Mouse (Mus musculus) activated CD4-positive, CD25-positive, alpha-beta regulatory T cell, adult 4 months (primary cell): ENCODE measurements at regions not wholly inside any gene's neighbourhood (a gene's known extent, or its start where the extent isn't known, plus 50 kb on each side); places are given as distances from the start of the nearest gene placed in this dataset.

ENCODE experiments used
- ATAC-seq: one replicate; pipeline ENCODE4 v1.8.0; 2017

DNA sequence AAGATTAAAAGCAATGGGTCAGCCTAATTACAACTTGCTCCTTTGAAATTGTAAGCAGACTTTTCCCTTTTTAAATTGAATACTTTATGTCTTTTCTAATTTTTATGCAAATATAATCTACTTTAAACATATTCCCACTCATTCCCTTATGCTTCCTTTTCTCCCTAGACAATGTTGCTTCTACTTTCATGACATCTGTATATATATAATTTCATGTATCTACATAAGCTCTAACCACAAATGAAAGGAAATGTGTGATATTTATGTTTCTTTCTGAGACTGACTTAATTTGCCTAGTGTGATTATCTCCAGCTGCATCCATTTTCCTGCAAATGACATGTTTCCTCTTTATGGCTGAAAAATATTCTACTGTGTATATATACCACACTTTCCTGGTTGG is 77.9 kb upstream of the Nampt start:
- no peak for ATAC-seq

DNA sequence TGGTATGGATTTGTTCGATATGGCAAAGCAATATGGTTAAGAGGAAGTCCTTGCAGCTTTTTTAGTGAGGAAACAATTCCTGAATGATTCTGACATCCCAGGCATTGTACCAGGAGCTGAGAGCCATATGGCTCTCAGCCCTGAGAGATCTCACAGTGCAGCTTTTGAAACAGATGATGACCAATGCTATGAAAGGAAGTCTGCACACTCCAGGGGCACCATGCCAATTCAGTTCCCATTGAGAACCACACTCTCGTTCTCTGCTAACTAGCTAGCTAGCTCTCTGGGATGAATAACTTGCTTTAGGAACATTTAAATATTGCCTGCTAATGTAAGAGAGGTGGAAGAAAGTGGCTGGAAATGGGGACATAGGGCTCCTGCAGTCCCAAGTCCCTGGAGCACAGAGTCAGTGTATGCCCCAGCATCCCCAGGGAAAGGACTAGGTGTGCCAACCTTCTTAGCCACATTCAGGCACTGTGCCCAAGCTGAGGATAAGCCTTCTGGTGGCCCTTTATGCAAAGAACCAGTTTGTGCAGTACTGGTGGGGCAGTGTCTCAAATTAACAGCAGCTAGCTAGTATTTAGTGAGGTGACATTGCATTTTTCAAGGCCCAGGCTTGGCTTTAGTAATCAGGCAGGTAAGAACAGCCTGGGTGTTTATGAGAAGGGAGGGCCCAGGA is 61.8 kb upstream of the Nampt start:
- no peak for ATAC-seq

DNA sequence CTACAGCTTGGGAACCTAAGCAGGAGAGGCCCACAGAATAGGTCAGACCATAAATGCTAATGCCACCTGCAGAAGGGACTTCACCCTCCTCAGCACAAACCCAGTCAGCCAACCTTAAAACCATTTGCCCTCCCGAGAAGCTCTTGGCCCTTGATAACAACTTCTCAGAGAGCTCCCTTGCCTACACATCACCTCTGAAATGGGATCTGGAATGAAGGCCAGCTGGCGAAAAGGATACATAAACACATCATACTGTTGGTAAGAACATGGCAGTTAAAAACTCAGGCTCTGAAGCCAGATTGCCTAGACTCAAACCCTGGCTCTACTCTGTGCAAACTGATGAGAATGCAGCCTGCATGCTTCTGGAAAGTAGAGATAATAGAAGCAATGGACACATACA is 61.2 kb upstream of the Nampt start:
- no peak for ATAC-seq

DNA sequence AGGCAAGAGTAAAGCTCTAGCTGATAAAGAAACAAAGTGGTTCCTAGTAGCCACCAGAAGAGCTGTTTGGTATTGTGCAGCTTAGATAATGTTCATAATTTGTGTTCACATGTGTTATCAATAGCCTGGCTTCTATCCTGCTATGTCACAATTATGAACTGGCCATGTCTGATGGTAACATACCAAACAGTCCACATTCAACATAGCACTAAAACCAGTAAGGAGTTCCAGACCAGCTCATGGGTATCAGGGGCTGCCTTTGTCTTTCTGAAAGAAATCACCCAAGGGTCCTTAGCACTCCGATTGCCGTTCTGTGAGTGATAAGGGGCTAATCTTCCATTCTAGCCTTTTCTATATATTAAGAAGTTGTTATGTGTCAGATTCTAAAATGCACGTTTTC is 58.7 kb upstream of the Nampt start:
- ATAC-seq = no peak

DNA sequence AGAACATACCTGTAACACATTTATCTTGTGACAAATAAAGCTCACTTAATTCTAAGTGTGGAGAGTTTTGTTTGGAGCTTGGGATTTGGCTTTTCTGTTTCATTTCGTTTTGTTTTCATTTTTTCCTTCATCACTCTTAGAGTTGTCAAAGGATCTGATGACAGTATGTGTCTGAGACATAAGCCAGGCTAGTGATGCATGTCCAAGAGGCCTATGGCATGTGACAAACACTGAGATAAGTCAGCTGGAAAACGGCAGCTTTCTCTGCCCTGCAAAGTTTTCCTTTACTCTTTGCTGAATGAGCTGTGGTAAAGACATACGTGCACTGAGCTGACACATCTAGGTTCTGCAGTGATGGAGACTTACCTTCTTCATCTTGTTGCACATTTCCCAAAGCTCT is 58.3 kb upstream of the Nampt start:
- ATAC-seq = no peak

DNA sequence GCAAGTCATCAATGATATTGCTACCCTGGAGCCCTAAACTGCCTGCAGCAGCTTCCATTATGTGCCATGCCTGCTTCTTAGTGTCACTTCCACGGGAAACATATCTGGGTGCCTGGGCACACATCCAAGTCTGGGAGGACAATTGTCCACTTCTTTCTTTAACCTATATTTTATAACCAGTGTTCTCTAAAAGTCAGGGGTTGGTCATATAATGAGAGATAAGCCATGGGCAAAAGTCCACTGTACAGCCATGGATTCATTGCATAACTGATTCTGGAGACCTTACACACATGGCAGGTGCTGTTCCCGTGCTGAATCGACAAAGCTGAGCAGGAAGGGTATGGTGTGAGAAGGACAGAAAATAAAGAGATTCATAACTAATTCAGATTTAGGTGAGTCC is 55.1 kb upstream of the Nampt start:
- ATAC-seq = no peak

DNA sequence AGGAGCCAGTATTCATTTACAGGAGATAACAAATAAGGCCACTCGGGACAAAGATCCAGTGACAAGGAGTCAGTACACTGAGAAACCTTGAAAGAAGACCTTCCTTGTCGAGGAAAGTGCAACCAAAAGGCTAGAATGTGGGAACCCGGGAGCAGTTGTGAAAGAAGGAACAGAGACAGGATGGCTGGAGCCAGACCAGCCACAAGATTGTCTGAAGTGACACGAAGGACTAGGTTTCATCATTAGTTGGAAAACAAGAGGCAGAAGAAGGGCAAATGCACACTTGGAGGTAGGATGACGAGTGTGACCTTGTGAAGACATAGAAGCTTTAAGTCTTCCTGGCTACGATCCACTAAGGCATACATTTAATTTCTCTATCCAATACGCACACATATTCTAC is 54.6 kb upstream of the Nampt start:
- no peak for ATAC-seq

DNA sequence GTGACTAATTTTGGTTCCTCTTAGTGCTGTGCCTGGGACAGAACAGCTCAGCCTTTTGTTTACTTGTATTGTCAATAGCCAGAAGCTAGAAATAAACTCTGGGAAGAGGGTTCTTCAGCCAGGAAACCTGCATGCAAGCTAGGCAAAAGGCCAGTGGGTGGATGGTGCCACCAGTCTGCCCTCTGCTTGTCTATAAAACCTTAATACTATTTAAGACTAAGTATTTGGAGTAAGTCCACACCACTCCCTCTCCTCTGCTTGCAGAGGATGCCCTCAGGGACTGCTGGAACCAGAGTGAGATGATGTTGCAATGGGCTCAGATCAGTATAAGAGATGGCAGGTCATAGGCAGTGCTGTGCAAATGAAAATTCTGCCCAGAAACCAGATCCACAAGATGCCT is 53.5 kb upstream of the Nampt start:
- no peak for ATAC-seq

DNA sequence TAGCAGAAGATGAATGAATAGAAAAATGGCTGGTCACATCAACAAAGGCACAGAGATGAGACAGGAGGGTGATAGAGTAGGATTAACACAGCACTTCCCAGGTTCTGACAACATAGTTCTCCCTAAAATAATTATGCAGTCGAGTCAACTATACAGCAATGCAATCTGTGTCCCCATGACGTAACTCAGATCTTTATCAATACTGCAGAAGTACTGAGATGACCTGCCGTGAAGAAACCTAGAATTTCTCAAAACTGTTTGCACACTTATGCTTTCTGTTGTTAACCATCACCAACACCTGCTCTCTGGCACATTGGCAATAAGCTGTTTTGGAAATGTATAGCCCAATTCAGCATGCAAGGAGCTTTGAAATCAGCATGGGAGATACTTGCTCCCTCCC is 52.8 kb upstream of the Nampt start:
- no peak for ATAC-seq

DNA sequence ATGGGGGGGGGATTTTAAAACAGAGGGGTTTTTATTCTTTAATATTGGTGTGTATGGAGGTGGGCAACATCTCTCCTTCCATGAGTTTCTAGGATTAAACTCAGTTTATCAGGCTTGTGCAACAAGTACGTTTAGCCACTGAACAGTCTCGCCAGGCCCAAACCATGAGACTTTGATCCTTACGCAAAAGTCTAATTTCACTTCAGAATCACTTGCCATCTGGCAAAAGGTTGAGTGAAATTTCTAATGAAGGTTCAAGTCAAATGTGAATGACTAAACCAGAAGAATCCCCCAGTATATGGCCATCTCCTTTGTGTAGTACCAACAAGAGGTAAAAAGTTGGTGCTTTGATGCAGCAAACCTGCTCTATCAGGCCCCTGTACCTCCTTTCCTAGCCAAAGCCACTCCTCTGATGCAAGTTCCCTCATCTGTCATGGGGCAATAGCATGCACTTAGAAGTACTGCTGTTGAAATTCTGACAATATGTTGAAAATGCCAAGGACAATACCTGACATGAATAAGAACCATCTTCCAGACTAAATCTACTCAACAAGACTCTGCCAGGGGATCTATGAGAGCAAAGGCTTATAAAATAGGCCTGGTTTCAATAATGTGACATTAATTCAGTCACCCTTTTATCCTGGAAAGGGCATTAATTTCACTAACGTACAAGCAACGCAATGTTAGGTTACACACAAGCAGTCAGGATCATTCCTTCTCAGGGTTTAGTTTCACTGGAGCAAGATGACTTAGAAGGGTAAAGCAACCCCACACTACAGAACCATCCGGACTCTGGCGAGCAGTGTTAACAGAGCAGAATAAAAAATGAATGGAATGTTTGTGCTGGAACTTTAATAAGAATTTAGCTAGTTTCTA is 51.9 kb upstream of the Nampt start:
- ATAC-seq = no peak

DNA sequence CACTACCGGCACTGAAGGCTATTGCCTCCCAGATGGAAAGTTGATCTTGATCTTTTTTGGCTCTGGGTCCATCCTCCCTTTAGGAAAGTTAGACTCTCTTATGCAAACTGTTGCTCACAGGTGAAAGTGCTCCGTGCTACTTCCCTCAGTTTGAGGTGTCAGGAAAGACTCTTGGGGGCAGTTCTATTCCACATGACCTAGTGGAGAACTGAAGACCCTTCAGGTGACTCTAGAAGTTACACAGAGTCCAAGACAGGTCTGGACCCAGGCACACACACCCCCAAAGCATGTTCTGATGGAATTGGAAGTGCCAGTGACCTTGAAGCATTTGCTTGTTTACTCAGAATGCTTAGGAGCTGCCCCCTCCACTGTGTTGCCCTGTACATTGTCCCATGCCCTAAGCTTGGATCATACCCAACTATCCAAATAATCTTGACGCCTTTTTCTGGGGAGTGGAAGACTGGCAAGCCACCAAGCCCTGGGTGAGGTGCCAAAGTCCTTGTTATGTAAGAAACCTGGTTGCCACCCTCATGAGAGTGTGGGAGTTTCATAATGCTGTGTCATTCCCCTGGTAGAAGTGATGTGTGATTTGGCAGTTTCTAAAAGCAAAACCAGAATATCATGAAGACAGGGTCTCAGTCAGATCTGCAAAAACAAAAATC is 51.1 kb upstream of the Nampt start:
- no peak for ATAC-seq

DNA sequence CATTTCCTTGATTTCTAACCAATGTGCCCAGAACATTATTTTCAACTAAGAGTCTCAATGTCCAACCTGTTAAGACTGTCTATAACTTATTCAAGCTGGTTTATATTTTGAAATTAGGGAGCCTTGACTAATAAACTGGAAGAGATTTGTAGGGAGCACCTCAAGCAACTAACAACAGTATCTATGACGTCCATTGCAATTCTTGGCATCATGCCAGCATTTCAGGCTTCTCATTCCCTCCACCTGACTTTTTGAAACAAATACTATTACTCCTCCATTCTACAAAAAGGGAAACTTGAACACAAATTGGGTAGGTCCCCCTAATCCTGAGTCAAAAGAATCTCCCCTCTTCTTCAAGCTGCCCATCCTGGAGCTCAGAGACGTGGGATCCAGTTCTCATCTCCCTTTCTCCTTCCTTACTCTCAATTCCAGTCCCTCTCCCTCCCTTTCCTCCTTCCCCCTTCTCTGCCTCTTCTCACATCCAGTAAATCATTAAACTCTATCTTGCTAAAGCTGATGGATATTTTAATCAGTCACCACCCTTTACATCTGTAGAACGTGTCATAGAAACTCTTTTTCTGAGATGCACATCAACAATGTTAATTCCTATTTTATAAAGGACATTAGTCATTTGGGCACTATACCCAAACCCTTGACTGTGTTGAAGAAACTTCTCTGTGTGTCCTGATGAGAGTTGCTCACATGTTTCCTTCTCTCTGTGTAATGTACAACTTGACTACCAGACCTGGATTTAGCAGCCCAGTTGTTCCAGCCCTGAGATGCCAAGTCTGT is 50.4 kb upstream of the Nampt start:
- no peak for ATAC-seq
